Mouse (Mus musculus) granulocyte monocyte progenitor cell, adult 5-6 weeks (primary cell): ENCODE data around the gene Anapc7. TPM values are rescaled to one million over a fixed set of nuclear protein-coding genes. Genes with fewer than 3 reads are reported as not detected.

Experiments used
- ATAC-seq: replicated peaks from 2 replicates; pipeline ENCODE4 v1.8.0; 2016; ENCODE audit warnings: mild to moderate bottlenecking, moderate TSS enrichment, inconsistent platforms; ENCODE audit not compliant: poor library complexity, severe bottlenecking
- total RNA-seq, 2 experiments: library from RNA; stranded (forward) in 1 of 2; stranded (reverse) in 1 of 2; fragments of 200-712, 200-1000 nt in 1 of 2; fragments of >200 nt in 1 of 2; fragmentation: Nextera tagmentation in 1 of 2; gene quantifications; 2 replicates each; pipeline ENCODE4 v1.2.3; 2014 to 2017

Anapc7 gene
- total RNA-seq (2014; fragmentation: Nextera tagmentation): 13.8 and 27.3 TPM in 2 replicates
- 17.5 and 24.2 TPM in 2 replicates for total RNA-seq (2017)

DNA sequence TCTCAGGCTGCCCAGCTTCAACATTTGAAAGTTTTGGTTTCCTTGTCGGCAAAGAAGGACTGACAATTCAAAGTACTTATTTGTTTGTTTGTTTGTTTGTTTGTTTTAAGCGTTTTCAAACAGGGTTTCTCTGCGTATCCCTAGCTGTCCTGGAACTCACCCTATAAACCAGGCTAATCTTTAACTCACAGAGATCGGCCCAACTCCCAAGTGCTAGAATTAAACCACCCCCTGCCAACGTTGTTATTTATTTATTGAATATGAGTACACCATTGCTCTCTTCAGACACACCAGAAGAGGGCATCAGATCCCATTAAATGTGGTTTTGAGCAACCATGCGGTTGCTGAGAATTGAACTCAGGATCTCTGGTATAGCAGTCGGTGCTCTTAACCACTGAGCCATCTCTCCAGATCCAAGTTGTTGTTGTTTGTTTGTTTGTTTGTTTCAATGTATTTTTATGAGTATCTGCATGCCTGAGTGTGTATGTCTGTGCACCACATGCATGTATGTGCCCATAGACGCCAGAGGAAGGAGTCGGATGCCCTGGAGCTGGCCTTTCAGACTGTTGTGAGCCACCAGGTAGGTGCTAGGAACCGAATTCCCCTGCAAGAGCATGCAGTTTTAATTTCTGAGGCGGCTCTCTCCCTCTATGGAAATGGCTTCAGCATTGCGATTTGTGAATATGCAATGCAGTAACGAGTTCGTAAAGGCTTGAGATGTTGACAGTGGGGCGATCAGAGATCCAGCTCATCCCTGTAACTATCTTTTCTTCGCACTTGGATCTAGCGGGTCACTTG, at the start of gene Anapc7:
Gene Anapc7, plus strand, starts transcription at position 423 of the 798 bp plus-strand sequence.
- no peak; the same call in none of the 2 replicates for ATAC-seq

DNA sequence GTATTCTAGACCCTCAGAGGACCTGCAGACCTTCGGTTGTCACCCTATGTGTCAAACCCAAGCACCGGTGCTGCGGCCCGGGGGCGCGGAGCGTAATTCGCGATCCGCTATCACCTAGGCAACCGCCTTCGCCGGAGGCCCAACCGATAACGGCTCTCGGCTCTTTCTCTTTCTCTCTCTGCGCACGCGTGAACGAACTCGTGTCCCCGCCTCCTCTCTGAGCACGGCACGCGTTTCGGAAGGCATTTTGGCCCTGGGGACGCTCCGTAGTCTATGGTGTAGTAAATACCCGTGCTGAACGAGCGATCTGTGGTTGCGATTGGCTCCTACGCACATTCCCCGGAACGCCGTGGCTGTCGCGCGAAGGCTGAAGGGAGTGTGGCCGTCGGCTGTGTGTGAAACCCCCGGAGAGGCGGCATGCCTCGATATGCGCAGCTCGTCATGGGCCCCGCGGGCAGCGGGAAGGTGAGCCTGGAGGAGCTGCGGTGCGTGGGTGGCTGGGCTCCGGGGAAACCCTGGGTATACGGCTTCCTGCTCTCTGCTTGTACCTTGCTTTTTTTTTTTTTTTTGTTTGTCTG, 49.2 kb upstream of the Anapc7 start, which contains the start of gene Fam216a:
Gene Fam216a, minus strand, starts transcription at position 173 of the 578 bp plus-strand sequence.
- peak; percentile 98 for ATAC-seq

DNA sequence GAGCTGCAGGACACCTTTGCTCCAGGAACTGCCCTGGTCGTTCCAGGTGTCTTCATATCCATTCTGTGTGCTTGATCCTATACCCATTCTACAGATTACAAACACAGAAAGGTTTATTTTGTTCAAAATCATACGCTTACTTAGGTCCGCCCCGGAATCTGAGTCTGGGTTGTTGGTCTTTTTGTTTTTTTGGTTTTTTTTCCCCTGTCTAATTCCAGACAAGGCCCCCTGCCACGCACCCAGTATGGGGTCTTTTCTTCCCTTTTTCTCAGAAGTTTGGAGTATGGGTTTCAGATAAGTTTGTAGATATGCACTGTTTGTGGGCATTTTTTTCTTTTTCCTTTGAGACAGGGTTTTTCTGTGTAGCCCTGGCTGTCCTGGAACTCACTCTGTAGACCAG, 48.6 kb upstream of the Anapc7 start:
- ATAC-seq: no peak

DNA sequence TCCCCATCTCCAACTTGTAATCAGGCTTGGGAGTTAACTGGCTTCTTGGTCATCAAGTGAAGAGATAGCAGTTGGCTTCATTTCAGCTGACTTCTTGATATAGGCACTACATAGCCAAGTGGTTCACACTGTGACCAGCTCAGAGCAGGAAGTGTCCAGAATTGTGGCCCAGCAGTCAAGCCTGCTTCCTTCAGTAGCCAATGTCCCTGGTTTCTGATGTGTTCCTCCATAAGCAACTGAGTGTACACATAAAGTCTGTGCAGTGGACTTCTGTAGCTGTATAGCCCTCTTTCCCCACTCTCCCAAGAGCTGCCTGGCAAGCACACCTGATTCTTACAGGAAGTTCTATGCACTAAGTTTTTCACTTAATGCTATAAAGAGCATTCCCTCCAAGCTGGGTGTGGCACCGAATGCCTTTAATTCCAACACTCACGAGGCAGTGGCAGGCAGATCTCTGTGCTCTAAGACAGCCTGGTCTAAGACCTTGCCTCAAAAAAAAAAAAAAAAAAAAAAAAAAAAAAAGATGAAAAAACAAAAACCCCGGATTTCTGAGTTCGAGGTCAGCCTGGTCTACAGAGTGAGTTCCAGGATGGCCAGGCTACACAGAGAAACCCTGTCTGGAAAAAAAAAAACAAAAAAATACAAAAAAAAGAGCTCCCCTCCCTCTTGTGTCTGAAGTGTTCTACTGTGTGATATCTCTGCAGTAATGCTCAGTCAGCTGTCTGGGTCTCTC, 44.2 kb upstream of the Anapc7 start:
- no peak for ATAC-seq

DNA sequence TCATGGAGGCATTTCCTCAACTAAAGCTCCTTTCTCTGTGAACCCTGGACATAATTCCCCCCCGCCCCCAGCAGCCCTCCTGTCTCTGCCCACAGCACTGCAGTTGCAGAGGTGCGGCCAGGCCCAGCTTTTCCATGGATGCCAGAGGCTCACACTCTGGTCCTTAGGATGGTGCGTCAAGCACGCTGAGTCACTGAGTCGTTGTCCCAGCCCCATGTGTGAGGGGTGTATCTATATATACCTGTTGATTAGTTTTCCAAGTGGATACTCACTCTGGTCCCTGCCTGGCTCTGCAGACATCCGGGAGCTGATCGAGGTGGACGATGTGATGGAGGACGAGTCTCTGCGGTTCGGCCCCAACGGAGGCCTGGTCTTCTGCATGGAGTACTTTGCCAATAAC, 43.3 kb upstream of the Anapc7 start:
- no peak for ATAC-seq

DNA sequence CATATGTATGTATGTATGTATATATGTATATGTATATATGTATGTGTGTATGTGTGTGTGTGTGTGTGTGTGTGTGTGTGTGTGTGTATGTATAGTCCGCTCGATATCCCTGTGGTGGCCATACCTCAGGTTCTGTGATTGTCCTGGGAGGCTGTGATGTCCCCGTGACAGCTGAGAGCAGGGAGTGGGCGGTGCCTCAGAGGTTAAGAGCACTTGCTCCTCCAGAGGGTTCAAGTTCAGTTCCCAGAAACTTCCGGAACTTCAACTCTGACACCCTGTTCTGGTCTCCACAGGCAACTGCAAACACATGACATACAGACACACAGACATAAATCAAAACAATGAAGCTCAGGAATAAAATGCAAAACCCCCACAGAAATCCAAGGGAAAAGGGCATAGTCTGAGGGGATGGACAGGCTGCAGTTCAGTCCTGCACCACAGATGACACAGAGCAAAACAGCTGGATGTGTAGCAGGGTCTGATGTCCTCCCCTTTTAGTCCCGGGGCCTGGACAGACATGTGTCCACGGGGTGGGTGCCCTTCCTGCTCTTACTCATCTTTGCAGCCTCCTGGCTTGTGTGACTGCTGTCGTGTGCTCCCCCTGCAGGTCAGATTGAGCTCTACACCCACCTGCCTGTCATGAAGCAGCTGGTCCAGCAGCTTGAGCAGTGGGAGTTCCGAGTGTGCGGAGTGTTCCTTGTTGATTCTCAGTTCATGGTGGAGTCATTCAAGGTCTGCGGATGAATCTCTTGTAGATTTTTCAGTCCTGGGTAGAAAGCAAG, 41.9 kb upstream of the Anapc7 start:
- ATAC-seq: peak; percentile 94

GRCm38 (mm10) chr5:122390006-122390405, 31.5 kb upstream of the Anapc7 start:
- ATAC-seq: no peak

DNA sequence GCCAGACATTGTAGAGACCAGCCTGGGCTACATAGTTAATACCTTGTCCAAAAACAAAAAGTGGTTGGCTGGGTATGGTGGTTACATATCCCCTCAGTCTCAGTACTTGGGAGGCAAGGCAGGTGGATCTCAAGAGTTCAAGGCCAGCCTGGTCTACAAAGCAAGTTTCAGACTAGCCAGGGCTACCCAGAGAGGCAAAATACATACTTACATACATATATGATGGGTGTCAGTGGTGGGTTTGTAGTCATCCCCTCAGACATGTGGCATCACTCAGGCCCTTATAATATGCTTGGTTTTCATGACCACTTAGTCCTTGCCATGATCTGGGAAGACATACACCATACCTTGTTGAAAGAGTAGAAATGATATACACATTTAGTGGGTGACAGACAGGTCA, 30.8 kb upstream of the Anapc7 start:
- no peak for ATAC-seq

GRCm38 (mm10) chr5:122391178-122391785, 30.2 kb upstream of the Anapc7 start:
- no peak for ATAC-seq

- peak; percentile 88 for ATAC-seq
These were observed 29.7 kb upstream of the Anapc7 start, which contains the start of gene Arpc3 for GRCm38 (mm10) chr5:122391786-122392180. Arpc3 (plus strand) TSS chr5:122391878.

- ATAC-seq: peak; percentile 58
These were observed 29.1 kb upstream of the Anapc7 start for GRCm38 (mm10) chr5:122392227-122393004.

- ATAC-seq: 0 out of 2 replicates have a peak, but pooled peaks have one; percentile 34
These were observed 27.6 kb upstream of the Anapc7 start for GRCm38 (mm10) chr5:122393887-122394286.

DNA sequence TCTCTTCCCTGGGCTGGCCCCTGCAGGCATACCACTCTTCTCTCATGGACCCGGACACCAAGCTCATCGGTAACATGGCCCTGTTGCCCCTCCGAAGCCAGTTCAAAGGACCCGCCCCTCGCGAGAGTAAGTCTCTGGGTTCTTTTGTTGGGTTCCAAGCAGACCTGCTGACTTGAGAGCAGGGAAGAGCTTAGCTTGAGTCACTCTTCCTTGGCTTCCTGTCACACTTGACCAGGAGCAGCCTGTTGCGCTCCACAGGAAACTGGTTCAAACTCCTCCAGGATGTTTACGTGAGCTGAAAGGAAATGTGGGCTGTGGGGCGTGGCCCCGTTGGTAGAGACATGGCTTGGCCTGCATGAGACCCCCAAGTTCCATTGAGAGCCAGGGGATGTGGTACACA, 24.7 kb upstream of the Anapc7 start:
- ATAC-seq: peak; percentile 52

DNA sequence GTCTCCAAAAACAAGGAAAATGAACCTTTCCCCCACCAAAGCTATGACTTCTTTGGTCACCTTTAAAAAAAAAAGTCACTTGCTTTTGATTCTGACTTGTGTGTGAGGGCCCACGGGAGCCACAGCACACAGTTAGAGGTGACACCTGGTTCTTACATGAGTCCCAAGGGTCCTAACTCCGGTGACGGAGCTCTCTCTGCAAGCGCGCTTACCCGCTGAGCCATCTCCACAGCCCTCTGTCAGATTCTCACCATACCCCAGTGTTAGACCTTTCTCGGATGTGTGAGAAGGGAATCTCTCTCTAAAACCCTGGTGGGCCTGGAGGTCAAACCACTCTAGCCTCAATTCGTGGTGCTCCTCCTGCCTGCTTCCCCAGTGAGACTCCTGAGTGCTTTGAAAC, 24.0 kb upstream of the Anapc7 start:
- no peak for ATAC-seq

DNA sequence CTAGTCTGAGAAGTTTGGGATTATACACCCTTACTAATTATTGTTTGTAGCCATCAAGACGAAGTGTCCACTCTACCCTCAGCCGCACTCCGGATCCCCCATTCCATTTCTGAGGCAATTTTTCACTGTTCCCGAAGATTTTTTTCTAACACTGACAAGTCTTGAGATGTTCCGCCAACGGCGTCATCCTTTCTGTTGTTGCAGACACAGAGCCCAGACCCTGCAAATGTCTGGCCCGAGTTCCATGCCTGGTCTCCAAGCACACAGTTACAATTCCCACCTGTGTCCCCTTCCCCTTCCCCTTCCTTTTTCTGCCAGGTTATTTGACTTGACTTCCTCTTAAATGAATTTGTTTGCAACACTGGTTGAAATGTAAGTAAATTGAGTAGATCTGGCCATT, 21.6 kb upstream of the Anapc7 start:
- no peak for ATAC-seq

GRCm38 (mm10) chr5:122400628-122401302, 20.7 kb upstream of the Anapc7 start:
- peak; percentile 34 for ATAC-seq

DNA sequence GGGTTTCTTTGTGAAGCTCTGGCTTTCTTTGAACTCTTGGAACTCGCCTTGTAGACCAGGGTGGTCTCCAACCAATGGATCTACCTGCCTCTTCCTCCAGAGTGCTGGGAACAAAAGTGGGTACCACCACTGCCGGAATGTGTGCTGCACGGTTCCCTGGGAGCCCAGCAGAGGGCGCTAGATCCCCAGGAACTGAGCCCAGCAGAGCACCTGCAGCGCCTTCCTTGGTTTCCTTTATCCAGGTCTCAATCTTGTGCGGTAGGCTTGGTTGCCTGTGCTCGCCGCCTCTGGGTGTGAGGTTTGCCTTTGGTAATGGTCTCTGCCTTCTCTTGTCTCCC, 20.2 kb upstream of the Anapc7 start:
- peak; percentile 41; the same call in 1 of the 2 replicates for ATAC-seq

GRCm38 (mm10) chr5:122402160-122402559, 19.3 kb upstream of the Anapc7 start:
- no peak for ATAC-seq

GRCm38 (mm10) chr5:122402772-122403171, 18.7 kb upstream of the Anapc7 start:
- ATAC-seq: no peak
